In the genomic region with DNA sequence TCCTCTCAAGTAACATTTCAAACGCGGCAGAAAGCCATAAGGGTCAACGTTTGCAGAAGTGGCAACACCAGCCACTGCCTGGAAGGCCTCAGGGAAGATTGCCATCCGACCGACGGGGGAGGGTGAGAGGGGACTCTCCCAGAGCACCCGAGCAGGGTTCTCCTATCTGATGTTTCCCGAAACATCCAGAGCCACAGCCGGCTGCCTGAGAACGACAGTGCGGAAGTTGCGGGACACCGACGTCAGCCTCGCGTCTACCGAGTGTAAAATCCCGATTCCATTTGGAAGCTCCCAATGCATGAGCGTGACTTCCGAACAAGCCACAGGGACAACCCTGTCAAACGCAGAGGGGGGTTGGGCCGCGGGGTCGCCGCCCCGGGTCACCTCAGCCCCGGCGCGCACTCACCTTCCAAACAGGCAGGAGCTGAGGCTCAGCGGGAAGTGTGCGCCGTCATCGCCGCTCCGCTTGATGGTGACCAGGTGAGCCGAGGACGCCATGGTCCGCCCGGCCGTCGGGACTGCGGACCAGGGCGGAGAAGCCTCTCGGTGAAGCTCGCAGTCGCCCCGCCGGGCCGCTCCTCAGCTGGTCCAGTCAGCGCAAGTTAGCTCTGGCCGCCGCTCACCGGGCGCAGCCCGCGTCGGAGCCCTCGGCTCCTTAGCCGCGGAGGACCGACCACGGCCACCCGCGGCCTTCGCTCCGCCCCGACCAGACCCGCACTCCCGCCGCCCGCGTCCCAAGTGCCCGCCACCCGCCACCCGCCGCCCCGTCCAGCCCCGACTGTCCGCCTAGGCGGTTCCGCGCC, we compare ENCODE assay signal across 8 mouse cellular contexts. TPM values are rescaled to one million over a fixed set of nuclear protein-coding genes. Genes with fewer than 3 reads are reported as not detected.
DNase-seq lines count a peak whose midpoint lies in the region; ATAC-seq and TF ChIP-seq lines count a peak whose summit lies in the region.

Gene Mki67 (minus strand): TSS at position 720 of the 803 bp plus-strand sequence.

- POLR2A ChIA-PET in Patski (lab: Charles Lee): interaction anchor here (0.6 kb wide), 1 partner anchor 32 kb away, joined by 3 read pairs; no protein-coding TSS in a partner anchor

- DNase-seq in frontal cortex, postnatal 25 days (ENCODE audit: low spot score in 2 of 2): no peak
- DNase-seq in Patski (ENCODE audit: low read depth, low spot score): no peak
- peak; percentile 51 for DNase-seq in hindbrain, embryonic 11.5 days (ENCODE audit: low spot score)
- no peak for DNase-seq in liver, embryonic 13.5 days
- DNase-seq in yolk sac, embryonic 10.5 days (ENCODE audit: low spot score): no peak

- H3K27me3 ChIP-seq in Patski: no peaks in the 10 kb centered on the region
- no peaks in the 10 kb centered on the region for H3K27me3 ChIP-seq in hindbrain, embryonic 11.5 days (ENCODE audit: control insufficient read depth, insufficient read depth, low read length)
- no peaks in the 10 kb centered on the region for H3K27me3 ChIP-seq in liver, embryonic 13.5 days
- no peaks in the 10 kb centered on the region for H3K27me3 ChIP-seq in neural tube, embryonic 13.5 days

- peak within 1 kb of the TSS; percentile 88 for H3K4me2 ChIP-seq in hindbrain, embryonic 11.5 days (replicated peaks; ENCODE audit: low read depth, low read length)
- H3K4me2 ChIP-seq in liver, embryonic 13.5 days: peak within 1 kb of the TSS; percentile 85
- peak within 1 kb of the TSS; percentile 99 for H3K4me2 ChIP-seq in neural tube, embryonic 13.5 days

- under 1% methylated on average over 74 of the region's 82 CpGs for WGBS in hindbrain, embryonic 11.5 days
- under 1% methylated on average over 79 of the region's 82 CpGs for WGBS in liver, embryonic 13.5 days (ENCODE audit: insufficient replicate concordance)
- WGBS in neural tube, embryonic 13.5 days: under 1% methylated on average over 79 of the region's 82 CpGs

- CTCF ChIA-PET in Patski (lab: Charles Lee): interaction anchor here (0.8 kb wide), 1 partner anchor 20 kb away, joined by 3 read pairs; no protein-coding TSS in a partner anchor

- no peaks in the 10 kb centered on the region for H3K9me3 ChIP-seq in hindbrain, embryonic 11.5 days (ENCODE audit: control insufficient read depth, low read length)
- H3K9me3 ChIP-seq in liver, embryonic 13.5 days (replicated peaks): no peaks in the 10 kb centered on the region
- H3K9me3 ChIP-seq in neural tube, embryonic 13.5 days: no peaks in the 10 kb centered on the region

- ATAC-seq in frontal cortex, adult (ENCODE audit: low TSS enrichment): peak; percentile 23; the same call in 1 of the 2 replicates
- peak; percentile 48 for ATAC-seq in Patski
- ATAC-seq in hindbrain, embryonic 11.5 days (ENCODE audit: low FRiP score): peak; percentile 73
- ATAC-seq in liver, embryonic 13.5 days (ENCODE audit: low read depth): peak; percentile 46
- ATAC-seq in neural tube, embryonic 13.5 days (ENCODE audit: low read depth): peak; percentile 69

- TF ChIP-seq POLR2A in embryonic fibroblast, embryonic 13.5 days (IDR thresholded peaks at IDR 0.05; ENCODE audit: low read depth, low read length): 0 out of 2 replicates have a peak, but pooled peaks have one; percentile 36

- H3K27ac ChIP-seq in embryonic fibroblast, embryonic 13.5 days (ENCODE audit: insufficient read depth, low read length): 0 out of 2 replicates have a peak within 1 kb of the TSS, but pooled peaks have one; percentile 9
- peak within 1 kb of the TSS; percentile 54 for H3K27ac ChIP-seq in hindbrain, embryonic 11.5 days (ENCODE audit: low read depth, low read length)
- peak within 1 kb of the TSS; percentile 97 for H3K27ac ChIP-seq in liver, embryonic 13.5 days
- 0 out of 2 replicates have a peak within 1 kb of the TSS, but pooled peaks have one; percentile 23 for H3K27ac ChIP-seq in neural tube, embryonic 13.5 days (replicated peaks)

- TF ChIP-seq CTCF in Patski (IDR thresholded peaks at IDR 0.05): no peak
- TF ChIP-seq CTCF in embryonic fibroblast, embryonic 13.5 days (IDR thresholded peaks at IDR 0.05; ENCODE audit: borderline replicate concordance, insufficient read depth, low read length): no peak

- peak within 1 kb of the TSS; percentile 98 for H3K4me3 ChIP-seq in embryonic fibroblast, embryonic 13.5 days (ENCODE audit: insufficient read depth, low read length)
- H3K4me3 ChIP-seq in hindbrain, embryonic 11.5 days (ENCODE audit: low read depth, low read length): peak within 1 kb of the TSS; percentile 91
- peak within 1 kb of the TSS; percentile 98 for H3K4me3 ChIP-seq in liver, embryonic 13.5 days (replicated peaks)
- peak within 1 kb of the TSS; percentile 83 for H3K4me3 ChIP-seq in neural tube, embryonic 13.5 days

- in situ Hi-C loops in Patski (cut with MboI; ENCODE audit: low pct_unique_long_range_greater_than_20kb): no loop called here

- peak within 1 kb of the TSS; percentile 88 for H3K9ac ChIP-seq in hindbrain, embryonic 11.5 days (ENCODE audit: low read depth, low read length)
- H3K9ac ChIP-seq in liver, embryonic 13.5 days: peak within 1 kb of the TSS; percentile 100
- H3K9ac ChIP-seq in neural tube, embryonic 13.5 days: peak within 1 kb of the TSS; percentile 70

- H3K4me1 ChIP-seq in embryonic fibroblast, embryonic 13.5 days (ENCODE audit: control insufficient read depth, insufficient read depth, low read length): no peaks in the 10 kb centered on the region
- peaks cover 2% of the 10 kb centered on the region; the same call in 1 of the 2 replicates for H3K4me1 ChIP-seq in hindbrain, embryonic 11.5 days (replicated peaks; ENCODE audit: control insufficient read depth, insufficient read depth, low read length)
- peaks cover 63% of the 10 kb centered on the region for H3K4me1 ChIP-seq in liver, embryonic 13.5 days (replicated peaks)
- H3K4me1 ChIP-seq in neural tube, embryonic 13.5 days (replicated peaks): peaks cover 10% of the 10 kb centered on the region

- H3K36me3 ChIP-seq in hindbrain, embryonic 11.5 days (ENCODE audit: control insufficient read depth, insufficient read depth, low read length): no peaks in the 10 kb centered on the region
- H3K36me3 ChIP-seq in liver, embryonic 13.5 days: peaks cover 30% of the 10 kb centered on the region
- no peaks in the 10 kb centered on the region for H3K36me3 ChIP-seq in neural tube, embryonic 13.5 days

RNA-seq across cellular contexts. Expression of gene Mki67, which starts in this region (rescaled TPM):
- 39.6 TPM for polyA plus RNA-seq in Patski (2021)
- 76.0 and 120 TPM in 2 replicates for polyA plus RNA-seq in embryonic fibroblast, embryonic 13.5 days (2011; ENCODE audit: insufficient read length, low read depth, missing spikeins)
- 49.7 and 57.5 TPM in 2 replicates for polyA plus RNA-seq in hindbrain, embryonic 11.5 days (2014; fragmentation: Nextera tagmentation; extraction: Ambion mirVana)
- polyA plus RNA-seq in liver, embryonic 13.5 days (2015; fragmentation: Nextera tagmentation; extraction: Ambion mirVana): 82.1 and 98.7 TPM in 2 replicates
- polyA plus RNA-seq in neural tube, embryonic 13.5 days (2015; fragmentation: Nextera tagmentation; extraction: Ambion mirVana): 5.9 and 8.8 TPM in 2 replicates

Comparison
In these comparisons a context has a peak if more than half of its experiments do, and no peak if none do; other contexts are left out.
1. ATAC-seq: peak in every context shown above with its lines; median percentile 73 in hindbrain, embryonic 11.5 days; 69 in neural tube, embryonic 13.5 days; 48 in Patski; 46 in liver, embryonic 13.5 days; 23 in frontal cortex, adult.
2. H3K27ac ChIP-seq: peak in every context shown above with its lines; median percentile 97 in liver, embryonic 13.5 days; 54 in hindbrain, embryonic 11.5 days; 23 in neural tube, embryonic 13.5 days; 9 in embryonic fibroblast, embryonic 13.5 days.